Mouse (Mus musculus) telencephalon, adult 2 months (tissue): Measurements from ENCODE around the gene Cep295.
"Not testable (repeated sequence)": the region's sequence is repeated elsewhere in the genome, so short reads cannot be mapped to it uniquely, and the experiment has no call there.

Experiments
- DNase-seq: peaks from one replicate; pipeline ENCODE4 v3.0.0-alpha.2; 2011; ENCODE audit warnings: low read depth, low spot score

Cep295 gene

GRCm38 (mm10) chr9:15357484-15358275, at the start of gene Cep295:
Cep295 (minus strand) TSS chr9:15357788.
- DNase-seq = peak; percentile 94

- DNase-seq = no peak
Observed at GRCm38 (mm10) chr9:15397591-15397990, 40.0 kb upstream of the Cep295 start.

GRCm38 (mm10) chr9:15395353-15395942, 37.9 kb upstream of the Cep295 start:
- no peak for DNase-seq

GRCm38 (mm10) chr9:15387075-15387643, 29.6 kb upstream of the Cep295 start:
- peak; percentile 8 for DNase-seq

GRCm38 (mm10) chr9:15384266-15384665, 26.7 kb upstream of the Cep295 start:
- no peak for DNase-seq

- no peak for DNase-seq
Observed at GRCm38 (mm10) chr9:15366260-15366659, 8.7 kb upstream of the Cep295 start.

- DNase-seq = no peak
Observed at GRCm38 (mm10) chr9:15365856-15366255, 8.3 kb upstream of the Cep295 start.

GRCm38 (mm10) chr9:15364843-15365242, 7.3 kb upstream of the Cep295 start:
- no peak for DNase-seq

GRCm38 (mm10) chr9:15356916-15357483, 588 bp downstream of the Cep295 start:
- DNase-seq = no peak

GRCm38 (mm10) chr9:15349925-15350324, 7.7 kb downstream of the Cep295 start:
- no peak for DNase-seq

GRCm38 (mm10) chr9:15337776-15338175, 19.8 kb downstream of the Cep295 start:
- DNase-seq = no peak

- no peak for DNase-seq
Observed at GRCm38 (mm10) chr9:15318170-15318742, 39.3 kb downstream of the Cep295 start.

GRCm38 (mm10) chr9:15317223-15318169, 40.1 kb downstream of the Cep295 start:
- DNase-seq = no peak

GRCm38 (mm10) chr9:15316296-15316695, 41.3 kb downstream of the Cep295 start:
- not testable (repeated sequence) for DNase-seq

- DNase-seq = no peak
Observed at GRCm38 (mm10) chr9:15314619-15315018, 43.0 kb downstream of the Cep295 start.

- DNase-seq = no peak
Observed at GRCm38 (mm10) chr9:15313633-15314032, 44.0 kb downstream of the Cep295 start.

- DNase-seq = no peak
Observed at GRCm38 (mm10) chr9:15312054-15312735, 45.4 kb downstream of the Cep295 start.

- DNase-seq = no peak
Observed at GRCm38 (mm10) chr9:15310179-15310578, 47.4 kb downstream of the Cep295 start.

- no peak for DNase-seq
Observed at GRCm38 (mm10) chr9:15309425-15309824, 48.2 kb downstream of the Cep295 start.

- no peak for DNase-seq
Observed at GRCm38 (mm10) chr9:15308254-15308653, 49.3 kb downstream of the Cep295 start.
